In genomic region chr6:100807187-100807586, GRCm38 (mm10) we compare ENCODE assay signal across 22 mouse cellular contexts. TPM values are rescaled to one million over a fixed set of nuclear protein-coding genes. Genes with fewer than 3 reads are reported as not detected.
DNase-seq lines count a peak whose midpoint lies in the region; ATAC-seq and TF ChIP-seq lines count a peak whose summit lies in the region.
"Had no signal": no experiment of that assay in that cellular context is flagged by ENCODE, and none has a peak within 500 bp of the region (broad histone marks: within the 10 kb centered on the region; RNA-seq: fewer than 3 reads in every experiment).

No protein-coding gene starts in this region.

- ATAC-seq in activated CD4-positive, CD25-positive, alpha-beta regulatory T cell, adult 4 months, result peak; percentile 94
- no peak for ATAC-seq in liver, embryonic 12.5 days
- no peak for ATAC-seq in forebrain, postnatal 0 days
- ATAC-seq: forebrain, embryonic 14.5 days; hindbrain, embryonic 16.5 days; intestine, embryonic 15.5 days had no signal

- H3K4me1 ChIP-seq in liver, embryonic 12.5 days, result no peaks in the 10 kb centered on the region
- H3K4me1 ChIP-seq in forebrain, postnatal 0 days (ENCODE audit: insufficient read depth), result no peaks in the 10 kb centered on the region
- no peaks in the 10 kb centered on the region for H3K4me1 ChIP-seq in midbrain, embryonic 10.5 days
- H3K4me1 ChIP-seq: embryonic facial prominence, embryonic 15.5 days; forebrain, embryonic 10.5 days; hindbrain, embryonic 12.5 days; intestine, embryonic 15.5 days had no signal

- no peak for TF ChIP-seq CTCF in forebrain, postnatal 0 days (IDR thresholded peaks at IDR 0.05; ENCODE audit: low read depth)

- no peak overlapping the region for H3K9ac ChIP-seq in liver, embryonic 12.5 days
- no peak overlapping the region for H3K9ac ChIP-seq in forebrain, postnatal 0 days
- H3K9ac ChIP-seq: embryonic facial prominence, embryonic 15.5 days; hindbrain, embryonic 12.5 days; intestine, embryonic 15.5 days had no signal

- no peak overlapping the region for H3K27ac ChIP-seq in liver, embryonic 12.5 days
- no peak overlapping the region for H3K27ac ChIP-seq in forebrain, postnatal 0 days (ENCODE audit: low read depth, low read length)
- no peak overlapping the region for H3K27ac ChIP-seq in midbrain, embryonic 10.5 days (replicated peaks)
- H3K27ac ChIP-seq: embryonic facial prominence, embryonic 15.5 days; forebrain, embryonic 10.5 days; hindbrain, embryonic 12.5 days; intestine, embryonic 15.5 days had no signal

- no peak overlapping the region for H3K4me2 ChIP-seq in liver, embryonic 12.5 days
- H3K4me2 ChIP-seq in forebrain, postnatal 0 days (ENCODE audit: low read depth), result no peak overlapping the region
- H3K4me2 ChIP-seq: embryonic facial prominence, embryonic 15.5 days; hindbrain, embryonic 12.5 days; intestine, embryonic 15.5 days had no signal

- WGBS in liver, embryonic 12.5 days (ENCODE audit: insufficient replicate concordance), result 80% methylated on average over 9 of the region's 9 CpGs
- 88% methylated on average over 9 of the region's 9 CpGs for WGBS in forebrain, postnatal 0 days
- 91% methylated on average over 9 of the region's 9 CpGs for WGBS in midbrain, embryonic 10.5 days

- H3K27me3 ChIP-seq in liver, embryonic 12.5 days (replicated peaks), result no peaks in the 10 kb centered on the region
- no peaks in the 10 kb centered on the region for H3K27me3 ChIP-seq in forebrain, postnatal 0 days (ENCODE audit: insufficient read depth, low read length)
- no peaks in the 10 kb centered on the region for H3K27me3 ChIP-seq in midbrain, embryonic 10.5 days (ENCODE audit: low read depth, poor library complexity, severe bottlenecking)
- H3K27me3 ChIP-seq: embryonic facial prominence, embryonic 15.5 days; hindbrain, embryonic 12.5 days; intestine, embryonic 15.5 days had no signal

- no peaks in the 10 kb centered on the region for H3K36me3 ChIP-seq in liver, embryonic 12.5 days
- no peaks in the 10 kb centered on the region for H3K36me3 ChIP-seq in forebrain, postnatal 0 days (ENCODE audit: insufficient read depth)
- no peaks in the 10 kb centered on the region for H3K36me3 ChIP-seq in midbrain, embryonic 10.5 days
- H3K36me3 ChIP-seq: embryonic facial prominence, embryonic 15.5 days; forebrain, embryonic 10.5 days; hindbrain, embryonic 12.5 days; intestine, embryonic 15.5 days had no signal

- no peaks in the 10 kb centered on the region for H3K9me3 ChIP-seq in liver, embryonic 12.5 days (replicated peaks)
- H3K9me3 ChIP-seq in forebrain, postnatal 0 days (ENCODE audit: low read length), result no peaks in the 10 kb centered on the region
- H3K9me3 ChIP-seq in midbrain, embryonic 10.5 days (replicated peaks), result no peaks in the 10 kb centered on the region
- H3K9me3 ChIP-seq: embryonic facial prominence, embryonic 15.5 days; forebrain, embryonic 10.5 days; hindbrain, embryonic 12.5 days; intestine, embryonic 15.5 days had no signal

- peak; percentile 40 to 48 for DNase-seq in B cell, adult 2 months
- DNase-seq in CD4-positive, CD25-positive, alpha-beta regulatory T cell, adult 2 months (ENCODE audit: low read depth, low spot score), result peak; percentile 84
- DNase-seq in natural killer cell, adult 2 months (ENCODE audit: low spot score in 2 of 2), result peak; percentile 25 to 52
- no peak for DNase-seq in forebrain, postnatal 0 days
- DNase-seq in urinary bladder, adult 2 months (ENCODE audit: low spot score), result no peak
- no peak for DNase-seq in midbrain, embryonic 10.5 days (ENCODE audit: low spot score)
- DNase-seq: adrenal gland, adult 2 months; adrenal gland, postnatal 36 days; cerebellum, adult 2 months; cerebellum, postnatal 10 days; gastrocnemius, postnatal 14 days; heart, postnatal 10 days; heart, postnatal 4 days had no signal

- H3K4me3 ChIP-seq in liver, embryonic 12.5 days, result no peak overlapping the region
- H3K4me3 ChIP-seq in forebrain, postnatal 0 days (ENCODE audit: low read depth, low read length), result no peak overlapping the region
- no peak overlapping the region for H3K4me3 ChIP-seq in midbrain, embryonic 10.5 days
- H3K4me3 ChIP-seq: embryonic facial prominence, embryonic 15.5 days; erythroblast, embryonic 14.5 days; forebrain, embryonic 10.5 days; hindbrain, embryonic 12.5 days; intestine, embryonic 15.5 days had no signal

RNA-seq across cellular contexts. Expression of gene Ppp4r2, which starts 26.2 kb away (rescaled TPM):
- 10 to 100 TPM; 25.0 to 27.7 TPM for polyA plus RNA-seq in activated CD4-positive, CD25-positive, alpha-beta regulatory T cell, adult 4 months (2017; shearing (Covaris generic))
- 13.3 TPM in 2 replicates for polyA plus RNA-seq in liver, embryonic 12.5 days (2016; fragmentation: Nextera tagmentation; extraction: Ambion mirVana)
- total RNA-seq in forebrain, postnatal 0 days (2014; rRNA removed), result 47.5 and 57.8 TPM in 2 replicates
- polyA plus RNA-seq in forebrain, postnatal 0 days (2015; fragmentation: Nextera tagmentation; extraction: Ambion mirVana), result 7.2 and 11.9 TPM in 2 replicates
- 36.9 and 37.3 TPM in 2 replicates for polyA plus RNA-seq in urinary bladder, adult 2 months (2012; rRNA removed)
- polyA plus RNA-seq in midbrain, embryonic 10.5 days (2016; fragmentation: Nextera tagmentation; extraction: Ambion mirVana), result 22.7 and 23.0 TPM in 2 replicates

Comparison
In these comparisons a context has a peak if more than half of its experiments do, and no peak if none do; other contexts are left out.
1. DNase-seq: peak in B cell, adult 2 months (2 of 2), CD4-positive, CD25-positive, alpha-beta regulatory T cell, adult 2 months (single experiment) and natural killer cell, adult 2 months (2 of 2); none in forebrain, postnatal 0 days (single experiment), urinary bladder, adult 2 months (single experiment) and midbrain, embryonic 10.5 days (single experiment).